Mouse (Mus musculus) CH12.LX (cell line): Measurements from ENCODE around the gene Dtnb.

Experiments
- CHD2 ChIP-seq: IDR thresholded peaks from 2 replicates; pipeline ENCODE4 v1.6.1; 2011; ENCODE audit warnings: low read length, improper control_type of control experiment
- CTCF ChIP-seq, 2 experiments: IDR thresholded peaks in 1 of 2; conservative IDR thresholded peaks in 1 of 2; 2 replicates each; pipeline ENCODE4 v1.5.1; 2011 to 2012; ENCODE audit warnings: low read depth in 2 of 2, low read length in 2 of 2, improper control_type of control experiment in 1 of 2, inconsistent platforms in 1 of 2, mild to moderate bottlenecking in 1 of 2, moderate library complexity in 1 of 2
- ELF1 ChIP-seq: IDR thresholded peaks from 2 replicates; pipeline ENCODE4 v1.6.1; 2014; ENCODE audit warnings: low read depth, mild to moderate bottlenecking, inconsistent platforms, low read length, improper control_type of control experiment
- ETS1 ChIP-seq: conservative IDR thresholded peaks from 2 replicates; pipeline ENCODE4 v1.6.1; 2012; ENCODE audit warnings: low read depth, mild to moderate bottlenecking, inconsistent platforms, low read length, improper control_type of control experiment, moderate library complexity
- IRF4 ChIP-seq: IDR thresholded peaks from 2 replicates; pipeline ENCODE4 v1.6.1; 2014; ENCODE audit warnings: low read depth, mild to moderate bottlenecking, inconsistent platforms, low read length, improper control_type of control experiment
- MAFK ChIP-seq: IDR thresholded peaks from 2 replicates; pipeline ENCODE4 v1.6.1; 2011; ENCODE audit warnings: low read length, improper control_type of control experiment; ENCODE audit not compliant: insufficient replicate concordance
- MEF2A ChIP-seq: IDR thresholded peaks from 2 replicates; pipeline ENCODE4 v1.6.1; 2014; ENCODE audit warnings: low read depth, mild to moderate bottlenecking, inconsistent platforms, low read length, improper control_type of control experiment, borderline replicate concordance
- POLR2A ChIP-seq: IDR thresholded peaks from 2 replicates; pipeline ENCODE4 v1.6.1; 2011; ENCODE audit warnings: low read depth, mild to moderate bottlenecking, improper control_type of control experiment, low read length
- ZKSCAN1 ChIP-seq: IDR thresholded peaks from 2 replicates; pipeline ENCODE4 v1.6.1; 2012; ENCODE audit warnings: low read depth, inconsistent platforms, low read length, improper control_type of control experiment, borderline replicate concordance

DNA sequence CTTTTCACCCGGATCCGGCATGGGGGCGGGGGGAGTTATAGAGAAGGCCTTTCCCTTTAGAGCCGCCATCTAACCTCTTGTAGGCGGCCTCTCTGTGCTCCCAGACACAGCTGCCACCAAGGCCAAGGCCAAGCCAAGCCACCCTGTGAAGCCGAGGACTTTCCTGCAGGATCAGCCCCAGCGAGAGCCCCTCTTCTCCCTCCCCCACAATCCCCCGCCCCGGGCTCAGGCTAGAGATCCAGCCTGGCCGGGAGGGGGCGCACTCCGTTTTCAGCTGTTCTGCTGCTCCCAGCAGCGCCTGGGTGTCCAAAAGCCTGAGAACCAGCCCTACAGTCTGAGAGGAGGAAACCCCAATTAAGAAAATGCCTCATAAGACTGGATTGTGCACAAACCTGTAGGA lies 21.9 kb upstream of the Dtnb start:
- TF ChIP-seq POLR2A (no peak), ZKSCAN1 (no peak), CHD2 (no peak), ELF1 (no peak), ETS1 (no peak), MEF2A (no peak), CTCF (conservative IDR thresholded peaks at IDR 0.05 in 1 of 2, IDR thresholded peaks at IDR 0.05 in 1 of 2; ENCODE audit: low read depth in 2 of 2, low read length in 2 of 2) (peak in 1 of 2 experiments; percentile 49; a peak in 2 of 4 replicates), MAFK (no peak), IRF4 (no peak)
